Mouse (Mus musculus) lung, adult 2 months (tissue): Measurements from ENCODE around the gene Fmnl2.

ENCODE experiments used
- CTCF ChIP-seq: fragments of 200-500 bp; IDR thresholded peaks from 2 replicates; pipeline ENCODE4 v1.5.1; 2011; ENCODE audit warnings: mild to moderate bottlenecking, low read length, control low read depth; ENCODE audit not compliant: insufficient read depth
- POLR2A ChIP-seq: fragments of 200-500 bp; IDR thresholded peaks from 2 replicates; pipeline ENCODE4 v1.6.1; 2011; ENCODE audit warnings: low read depth, mild to moderate bottlenecking, control low read depth, low read length, borderline replicate concordance; ENCODE audit errors: extremely low read depth

- no peak for TF ChIP-seq CTCF
- TF ChIP-seq POLR2A: no peak
These were observed 55.7 kb downstream of the Fmnl2 start for GRCm38 (mm10) chr2:52913311-52913710.
